Mouse (Mus musculus): ENCODE data around the gene Wipf3.

DNA sequence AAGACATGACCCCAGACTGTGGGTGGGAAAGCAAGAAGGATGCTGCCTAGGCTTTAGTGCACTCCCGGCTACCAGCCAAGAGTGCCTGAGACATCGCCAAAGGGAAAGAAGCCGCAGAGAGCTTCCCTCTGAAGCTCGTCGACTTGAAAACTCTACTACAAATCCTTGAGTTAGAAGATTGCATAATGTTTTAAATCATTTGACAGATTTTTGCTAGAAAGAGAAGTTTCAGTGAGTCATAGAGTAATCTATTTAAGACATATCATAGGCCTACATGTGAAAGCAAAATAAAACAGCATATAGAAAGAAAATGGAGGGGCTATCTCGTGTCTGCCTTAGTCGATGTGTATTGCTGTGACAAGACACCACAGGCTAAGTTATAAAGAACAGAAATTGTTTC, 16.5 kb upstream of the Wipf3 start:
- TF ChIP-seq POLR2A (IDR thresholded peaks at IDR 0.05; ENCODE audit: low read depth, low read length), result no peak
- TF ChIP-seq CTCF (IDR thresholded peaks at IDR 0.05; ENCODE audit: extremely low read depth, insufficient read length, insufficient replicate concordance, low read depth, low read length), result no peak

Data from small intestine, adult 2 months (tissue).